Mouse (Mus musculus): ENCODE results near the gene Cox4i2. TPM values are rescaled to one million over a fixed set of nuclear protein-coding genes. Genes with fewer than 3 reads are reported as not detected.

The Cox4i2 gene
- polyA plus RNA-seq, 1 experiment = 84.7 TPM

DNA sequence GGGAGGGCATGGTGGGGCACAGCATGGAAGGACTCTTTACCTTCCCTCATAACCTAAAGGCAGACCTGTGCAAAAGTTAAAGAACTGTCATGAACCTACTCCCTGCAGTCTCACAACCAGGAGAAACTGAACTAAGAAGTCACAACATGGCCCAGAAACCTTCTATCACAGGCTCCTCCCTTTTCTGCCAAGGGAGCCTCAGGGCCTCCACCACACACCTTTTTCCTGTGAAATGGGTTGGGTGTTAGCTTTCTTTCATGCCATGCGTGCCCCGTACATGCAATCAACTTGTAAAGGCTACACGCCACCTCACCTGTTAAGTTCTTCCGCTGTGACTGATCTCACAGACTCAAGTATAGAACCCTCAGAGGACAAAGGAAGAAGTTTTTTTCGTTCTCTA, 49.1 kb downstream of the Cox4i2 start:
- no peak for DNase-seq
- 85% methylated on average over 5 of the region's 5 CpGs for WGBS
- H3K4me1 ChIP-seq (ENCODE audit: control insufficient read depth, insufficient read depth, low read length) = peaks cover 41% of the 10 kb centered on the region
- TF ChIP-seq CTCF (IDR thresholded peaks at IDR 0.05; ENCODE audit: insufficient read depth, low read length) = no peak
- no peak for TF ChIP-seq POLR2A (IDR thresholded peaks at IDR 0.05; ENCODE audit: borderline replicate concordance, extremely low read depth, low read depth, low read length)
- H3K4me3 ChIP-seq (replicated peaks; ENCODE audit: extremely low read depth, low read depth, low read length) = no peak overlapping the region

GRCm38 (mm10) chr2:152804408-152805110, 50.6 kb downstream of the Cox4i2 start:
- no peak for DNase-seq
- H3K4me3 ChIP-seq (replicated peaks; ENCODE audit: extremely low read depth, low read depth, low read length) = no peak overlapping the region
- TF ChIP-seq POLR2A (IDR thresholded peaks at IDR 0.05; ENCODE audit: borderline replicate concordance, extremely low read depth, low read depth, low read length) (no peak), CTCF (IDR thresholded peaks at IDR 0.05; ENCODE audit: insufficient read depth, low read length) (no peak)
- WGBS = 15% methylated on average over 6 of the region's 6 CpGs
- peaks cover 38% of the 10 kb centered on the region for H3K4me1 ChIP-seq (ENCODE audit: control insufficient read depth, insufficient read depth, low read length)

DNA sequence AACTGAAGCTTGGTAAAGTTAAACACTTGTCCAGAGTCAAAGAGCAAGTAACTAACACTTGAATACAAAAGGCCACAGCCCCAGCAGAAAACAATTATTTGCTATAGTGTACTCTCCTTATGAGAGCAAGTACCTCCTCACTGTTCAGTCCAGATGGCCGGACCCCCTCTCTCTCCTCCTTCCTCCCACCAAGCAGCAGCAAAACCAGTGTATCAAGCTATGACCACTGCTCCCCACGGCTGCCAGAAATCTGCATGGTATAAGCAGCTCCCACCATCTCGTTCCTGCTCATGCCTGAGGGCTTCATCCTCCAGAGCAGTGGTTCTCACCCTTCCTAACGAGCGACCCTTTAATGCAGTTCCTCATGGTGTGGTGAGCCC, 51.1 kb downstream of the Cox4i2 start:
- WGBS = 42% methylated on average over 5 of the region's 5 CpGs
- Histone ChIP-seq H3K4me3 (replicated peaks; ENCODE audit: extremely low read depth, low read depth, low read length) (no peak overlapping the region), H3K4me1 (ENCODE audit: control insufficient read depth, insufficient read depth, low read length) (peaks cover 40% of the 10 kb centered on the region)
- DNase-seq = no peak
- TF ChIP-seq POLR2A (IDR thresholded peaks at IDR 0.05; ENCODE audit: borderline replicate concordance, extremely low read depth, low read depth, low read length) = no peak
- no peak for TF ChIP-seq CTCF (IDR thresholded peaks at IDR 0.05; ENCODE audit: insufficient read depth, low read length)

- H3K4me3 ChIP-seq (replicated peaks; ENCODE audit: extremely low read depth, low read depth, low read length) = no peak overlapping the region
- TF ChIP-seq POLR2A (IDR thresholded peaks at IDR 0.05; ENCODE audit: borderline replicate concordance, extremely low read depth, low read depth, low read length) (no peak), CTCF (IDR thresholded peaks at IDR 0.05; ENCODE audit: insufficient read depth, low read length) (no peak)
- peaks cover 47% of the 10 kb centered on the region for H3K4me1 ChIP-seq (ENCODE audit: control insufficient read depth, insufficient read depth, low read length)
- DNase-seq = peak; percentile 36
- WGBS = 11% methylated on average over 2 of the region's 2 CpGs
Measured at GRCm38 (mm10) chr2:152806037-152806436, 52.1 kb downstream of the Cox4i2 start.

DNA sequence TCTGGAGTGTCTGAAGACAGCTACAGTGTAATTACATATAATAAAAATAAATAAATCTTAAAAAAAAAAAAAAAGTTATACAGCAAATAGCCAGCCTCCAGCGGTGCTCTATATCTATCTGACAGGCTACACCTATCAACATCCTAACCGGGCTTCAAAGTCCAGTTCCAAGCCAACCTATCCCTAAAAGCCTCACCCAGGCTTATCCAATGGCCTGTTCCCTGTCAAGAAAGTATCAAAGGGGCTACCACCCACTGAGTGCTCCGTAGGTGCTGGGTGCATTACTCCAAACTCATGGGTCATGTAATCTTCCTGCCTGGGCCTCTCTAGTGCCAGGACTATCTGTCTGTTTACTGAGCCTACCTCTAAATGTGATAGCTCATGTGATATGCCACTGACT, 54.2 kb downstream of the Cox4i2 start:
- no peak for DNase-seq
- WGBS = 67% methylated on average over 3 of the region's 3 CpGs
- TF ChIP-seq POLR2A (IDR thresholded peaks at IDR 0.05; ENCODE audit: borderline replicate concordance, extremely low read depth, low read depth, low read length) = no peak
- no peak for TF ChIP-seq CTCF (IDR thresholded peaks at IDR 0.05; ENCODE audit: insufficient read depth, low read length)
- Histone ChIP-seq H3K4me3 (replicated peaks; ENCODE audit: extremely low read depth, low read depth, low read length) (no peak overlapping the region), H3K4me1 (ENCODE audit: control insufficient read depth, insufficient read depth, low read length) (peaks cover 60% of the 10 kb centered on the region)

- Histone ChIP-seq H3K4me1 (ENCODE audit: control insufficient read depth, insufficient read depth, low read length) (peaks cover 56% of the 10 kb centered on the region), H3K4me3 (replicated peaks; ENCODE audit: extremely low read depth, low read depth, low read length) (no peak overlapping the region)
- TF ChIP-seq CTCF (IDR thresholded peaks at IDR 0.05; ENCODE audit: insufficient read depth, low read length) (no peak), POLR2A (IDR thresholded peaks at IDR 0.05; ENCODE audit: borderline replicate concordance, extremely low read depth, low read depth, low read length) (no peak)
- DNase-seq = no peak
- WGBS = 41% methylated on average over 5 of the region's 5 CpGs
Measured at GRCm38 (mm10) chr2:152810158-152810941, 56.4 kb downstream of the Cox4i2 start.

DNA sequence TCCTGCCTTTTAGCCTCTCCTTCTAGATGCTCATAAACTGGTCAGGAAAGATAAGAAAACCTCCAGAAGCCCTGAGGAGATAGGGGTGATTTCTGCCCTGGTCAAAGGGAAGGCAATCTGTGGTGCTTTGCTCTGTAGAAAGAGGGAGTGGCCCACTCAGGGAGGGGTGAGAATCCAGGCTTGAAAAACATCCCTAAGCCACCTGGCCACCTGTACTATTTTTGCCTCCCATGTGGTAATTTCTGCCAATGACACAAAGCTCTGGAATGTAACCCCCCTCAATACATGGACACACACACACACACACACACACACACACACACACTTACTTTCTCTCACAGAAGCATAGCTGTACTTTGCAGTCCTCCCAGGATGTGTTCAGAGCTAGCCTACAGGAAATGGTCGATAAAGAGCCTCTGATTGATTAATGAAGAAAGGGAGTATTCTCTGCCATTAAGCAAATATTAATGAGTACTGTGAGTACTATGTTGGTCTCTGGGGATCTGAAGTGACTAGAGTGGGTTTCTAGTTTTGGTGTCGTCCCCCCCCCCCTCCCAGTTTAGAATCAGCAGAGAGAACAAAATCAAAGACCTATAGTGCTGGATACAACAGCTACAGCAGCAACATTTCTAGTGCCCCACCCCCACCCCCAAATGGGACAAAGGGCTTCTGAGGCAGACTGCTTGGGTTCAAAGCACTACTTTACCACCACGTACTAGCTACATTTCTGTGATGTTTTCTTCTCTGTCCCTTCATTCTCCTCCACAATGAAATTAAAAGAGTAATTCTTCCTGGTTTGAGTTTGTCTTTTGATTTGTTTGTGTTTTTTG, 57.6 kb downstream of the Cox4i2 start:
- TF ChIP-seq POLR2A (IDR thresholded peaks at IDR 0.05; ENCODE audit: borderline replicate concordance, extremely low read depth, low read depth, low read length) = no peak
- TF ChIP-seq CTCF (IDR thresholded peaks at IDR 0.05; ENCODE audit: insufficient read depth, low read length) = no peak
- Histone ChIP-seq H3K4me3 (replicated peaks; ENCODE audit: extremely low read depth, low read depth, low read length) (no peak overlapping the region), H3K4me1 (ENCODE audit: control insufficient read depth, insufficient read depth, low read length) (peaks cover 56% of the 10 kb centered on the region)
- 42% methylated on average over 3 of the region's 3 CpGs for WGBS
- DNase-seq = no peak

DNA sequence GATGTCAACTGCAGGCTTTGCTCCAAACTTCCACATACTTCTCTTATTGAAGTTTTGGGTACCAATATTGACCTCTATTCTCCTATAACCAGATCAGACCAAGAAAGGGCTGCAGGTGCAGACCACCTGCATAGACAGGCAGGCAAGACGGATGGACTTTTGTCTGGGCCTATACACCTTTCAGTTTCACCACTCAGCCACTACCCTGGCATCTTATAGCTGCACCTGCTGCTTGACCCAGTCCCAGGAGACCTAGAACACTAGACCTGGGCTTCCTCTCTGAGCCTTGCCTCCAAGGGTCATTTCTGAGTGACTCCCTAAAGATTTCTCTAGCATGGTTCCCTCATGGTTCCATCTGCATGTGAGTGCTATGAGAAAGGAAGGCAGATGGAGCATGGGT, 59.3 kb downstream of the Cox4i2 start:
- DNase-seq = no peak
- WGBS = 77% methylated on average over 1 of the region's 1 CpGs
- TF ChIP-seq POLR2A (IDR thresholded peaks at IDR 0.05; ENCODE audit: borderline replicate concordance, extremely low read depth, low read depth, low read length) = no peak
- no peak overlapping the region for H3K4me3 ChIP-seq (replicated peaks; ENCODE audit: extremely low read depth, low read depth, low read length)
- H3K4me1 ChIP-seq (ENCODE audit: control insufficient read depth, insufficient read depth, low read length) = peaks cover 64% of the 10 kb centered on the region

GRCm38 (mm10) chr2:152814213-152814874, 60.4 kb downstream of the Cox4i2 start:
- DNase-seq = no peak
- TF ChIP-seq POLR2A (IDR thresholded peaks at IDR 0.05; ENCODE audit: borderline replicate concordance, extremely low read depth, low read depth, low read length) (no peak), CTCF (IDR thresholded peaks at IDR 0.05; ENCODE audit: insufficient read depth, low read length) (no peak)
- 48% methylated on average over 6 of the region's 6 CpGs for WGBS
- H3K4me1 ChIP-seq (ENCODE audit: control insufficient read depth, insufficient read depth, low read length) = peaks cover 74% of the 10 kb centered on the region
- no peak overlapping the region for H3K4me3 ChIP-seq (replicated peaks; ENCODE audit: extremely low read depth, low read depth, low read length)

Other genes starting within 250 kb of the Cox4i2 start
- not detected in 2 replicates for gene Defb26, start 242.5 kb upstream of the Cox4i2 start, polyA plus RNA-seq (2012; rRNA removed)
- not detected in 2 replicates for gene Defb28, start 235.9 kb upstream of the Cox4i2 start, polyA plus RNA-seq (2012; rRNA removed)
- not detected in 2 replicates for gene Defb29, start 214.1 kb upstream of the Cox4i2 start, polyA plus RNA-seq (2012; rRNA removed)
- not detected in 2 replicates for gene Gm17416, start 184.8 kb upstream of the Cox4i2 start, polyA plus RNA-seq (2012; rRNA removed)
- gene Defb21, start 181.4 kb upstream of the Cox4i2 start, polyA plus RNA-seq (2012; rRNA removed) = not detected in 2 replicates
- not detected in 2 replicates for gene Defb19, start 173.9 kb upstream of the Cox4i2 start, polyA plus RNA-seq (2012; rRNA removed)
- gene Defb45, start 154.8 kb upstream of the Cox4i2 start, polyA plus RNA-seq (2012; rRNA removed) = not detected in 2 replicates
- gene Defb36, start 149.8 kb upstream of the Cox4i2 start, polyA plus RNA-seq (2012; rRNA removed) = not detected in 2 replicates
- gene Defb25, start 131.1 kb upstream of the Cox4i2 start, polyA plus RNA-seq (2012; rRNA removed) = 1.1 TPM in 1 of 2 replicates, not detected in the other
- gene Rem1, start 127.2 kb upstream of the Cox4i2 start, polyA plus RNA-seq (2012; rRNA removed) = 12.4 and 16.2 TPM in 2 replicates
- 125 and 149 TPM in 2 replicates for gene H13, start 84.7 kb upstream of the Cox4i2 start, polyA plus RNA-seq (2012; rRNA removed)
- gene Mcts2, start 67.1 kb upstream of the Cox4i2 start, polyA plus RNA-seq (2012; rRNA removed) = 2.9 and 3.8 TPM in 2 replicates
- gene Id1, start 17.9 kb upstream of the Cox4i2 start, polyA plus RNA-seq (2012; rRNA removed) = 323 and 438 TPM in 2 replicates
- gene Bcl2l1, start 77.6 kb downstream of the Cox4i2 start, polyA plus RNA-seq (2012; rRNA removed) = 113 and 118 TPM in 2 replicates
- gene Tpx2, start 93.8 kb downstream of the Cox4i2 start, polyA plus RNA-seq (2012; rRNA removed) = 0.63 and 0.77 TPM in 2 replicates
- 0.29 and 3.9 TPM in 2 replicates for gene Mylk2, start 157.2 kb downstream of the Cox4i2 start, polyA plus RNA-seq (2012; rRNA removed)
- 11.1 and 12.9 TPM in 2 replicates for gene Foxs1, start 179.0 kb downstream of the Cox4i2 start, polyA plus RNA-seq (2012; rRNA removed)
- gene Dusp15, start 197.5 kb downstream of the Cox4i2 start, polyA plus RNA-seq (2012; rRNA removed) = 0.37 and 0.60 TPM in 2 replicates
- 3.4 and 3.8 TPM in 2 replicates for gene Ttll9, start 208.3 kb downstream of the Cox4i2 start, polyA plus RNA-seq (2012; rRNA removed)